Mouse (Mus musculus) spleen, adult 12 weeks (tissue): ENCODE results near the gene Josd2.

Experiments
- DNase-seq: peaks from one replicate; pipeline ENCODE4 v3.0.0; 2022; ENCODE audit warnings: low spot score

Josd2 gene

GRCm38 (mm10) chr7:44467811-44468411 lies at the start of gene Josd2:
Josd2 (plus strand) TSS chr7:44467980.
- DNase-seq: peak; percentile 86

GRCm38 (mm10) chr7:44427666-44428065 lies 40.1 kb upstream of the Josd2 start:
- no peak for DNase-seq

- no peak for DNase-seq
Measured at GRCm38 (mm10) chr7:44428171-44428950, 39.4 kb upstream of the Josd2 start.

GRCm38 (mm10) chr7:44428968-44429521 lies 38.7 kb upstream of the Josd2 start, which contains the start of gene Lrrc4b:
Lrrc4b (plus strand) TSS chr7:44429018.
- no peak for DNase-seq

GRCm38 (mm10) chr7:44429534-44430488 lies 38.0 kb upstream of the Josd2 start:
- DNase-seq: no peak

GRCm38 (mm10) chr7:44432550-44432949 lies 35.2 kb upstream of the Josd2 start:
- no peak for DNase-seq

- DNase-seq: no peak
Measured at GRCm38 (mm10) chr7:44433371-44433770, 34.4 kb upstream of the Josd2 start.

GRCm38 (mm10) chr7:44434089-44434488 lies 33.7 kb upstream of the Josd2 start:
- DNase-seq: no peak

GRCm38 (mm10) chr7:44435796-44436195 lies 32.0 kb upstream of the Josd2 start:
- DNase-seq: no peak

GRCm38 (mm10) chr7:44436267-44436666 lies 31.5 kb upstream of the Josd2 start:
- no peak for DNase-seq

GRCm38 (mm10) chr7:44437188-44437587 lies 30.6 kb upstream of the Josd2 start:
- DNase-seq: no peak

- no peak for DNase-seq
Measured at GRCm38 (mm10) chr7:44437933-44438332, 29.8 kb upstream of the Josd2 start.

GRCm38 (mm10) chr7:44439696-44440095 lies 28.1 kb upstream of the Josd2 start:
- DNase-seq: no peak

- no peak for DNase-seq
Measured at GRCm38 (mm10) chr7:44440479-44440878, 27.3 kb upstream of the Josd2 start.

GRCm38 (mm10) chr7:44441180-44441579 lies 26.6 kb upstream of the Josd2 start:
- no peak for DNase-seq

GRCm38 (mm10) chr7:44441648-44442109 lies 26.1 kb upstream of the Josd2 start:
- DNase-seq: no peak

GRCm38 (mm10) chr7:44442407-44442821 lies 25.4 kb upstream of the Josd2 start:
- no peak for DNase-seq

GRCm38 (mm10) chr7:44443268-44444173 lies 24.3 kb upstream of the Josd2 start:
- DNase-seq: no peak

GRCm38 (mm10) chr7:44444886-44445527 lies 22.8 kb upstream of the Josd2 start:
- no peak for DNase-seq

GRCm38 (mm10) chr7:44445528-44445923 lies 22.3 kb upstream of the Josd2 start:
- no peak for DNase-seq
